Mouse (Mus musculus) brain, embryonic 14.5 days (tissue): Measurements from ENCODE around the gene Neo1.

ENCODE experiments used
- CTCF ChIP-seq: fragments of 200-500 bp; IDR thresholded peaks from 2 replicates; pipeline ENCODE4 v1.5.1; 2012; ENCODE audit warnings: inconsistent platforms, mild to moderate bottlenecking, moderate library complexity, borderline replicate concordance; ENCODE audit not compliant: insufficient read depth, insufficient read length; ENCODE audit errors: extremely low read depth
- POLR2A ChIP-seq: fragments of 200-500 bp; IDR thresholded peaks from 2 replicates; pipeline ENCODE4 v1.6.1; 2012; ENCODE audit warnings: mild to moderate bottlenecking, inconsistent platforms, borderline replicate concordance; ENCODE audit not compliant: poor library complexity, insufficient read depth, insufficient read length, severe bottlenecking; ENCODE audit errors: extremely low read depth

GRCm38 (mm10) chr9:59016060-59016719, 20.1 kb downstream of the Neo1 start:
- no peak for TF ChIP-seq CTCF
- TF ChIP-seq POLR2A: no peak
